Mouse (Mus musculus) G1E (cell line): Measurements from ENCODE around the gene Akap6.

Source experiments
- CTCF ChIP-seq: IDR thresholded peaks from 2 replicates; pipeline ENCODE4 v1.5.1; 2012; ENCODE audit warnings: low read depth, low read length, inconsistent platforms, mixed read lengths
- GATA1 ChIP-seq: IDR thresholded peaks from 2 replicates; pipeline ENCODE4 v1.6.1; 2012; ENCODE audit warnings: borderline replicate concordance, low read length, inconsistent platforms, mixed read lengths

DNA sequence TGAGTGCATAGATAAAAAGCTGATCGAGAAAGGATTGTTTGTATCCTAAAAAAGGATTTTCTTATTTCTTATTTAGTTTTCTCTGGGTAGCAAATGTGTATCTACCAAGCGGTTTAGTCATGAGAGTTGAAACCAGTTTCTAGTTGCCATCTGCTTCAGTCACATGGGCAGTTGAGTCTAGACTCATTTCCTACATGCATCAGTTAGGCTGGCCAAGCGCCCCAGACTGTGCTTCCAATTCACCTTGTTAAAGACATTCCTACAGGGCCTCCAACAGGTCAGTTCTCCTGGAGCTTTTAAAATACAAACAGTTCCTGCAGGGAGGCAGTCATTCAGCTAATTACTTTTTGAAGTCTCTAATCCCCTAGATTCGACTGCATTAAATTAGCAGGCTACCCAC is 176.9 kb downstream of the Akap6 start:
- no peak for TF ChIP-seq GATA1
- TF ChIP-seq CTCF: no peak
